Mouse (Mus musculus): Measurements from ENCODE around the gene Tbxas1. TPM values are rescaled to one million over a fixed set of nuclear protein-coding genes. Genes with fewer than 3 reads are reported as not detected.

Gene Tbxas1
- polyA plus RNA-seq, 1 experiment from 2014 or later = 5.5 TPM

DNA sequence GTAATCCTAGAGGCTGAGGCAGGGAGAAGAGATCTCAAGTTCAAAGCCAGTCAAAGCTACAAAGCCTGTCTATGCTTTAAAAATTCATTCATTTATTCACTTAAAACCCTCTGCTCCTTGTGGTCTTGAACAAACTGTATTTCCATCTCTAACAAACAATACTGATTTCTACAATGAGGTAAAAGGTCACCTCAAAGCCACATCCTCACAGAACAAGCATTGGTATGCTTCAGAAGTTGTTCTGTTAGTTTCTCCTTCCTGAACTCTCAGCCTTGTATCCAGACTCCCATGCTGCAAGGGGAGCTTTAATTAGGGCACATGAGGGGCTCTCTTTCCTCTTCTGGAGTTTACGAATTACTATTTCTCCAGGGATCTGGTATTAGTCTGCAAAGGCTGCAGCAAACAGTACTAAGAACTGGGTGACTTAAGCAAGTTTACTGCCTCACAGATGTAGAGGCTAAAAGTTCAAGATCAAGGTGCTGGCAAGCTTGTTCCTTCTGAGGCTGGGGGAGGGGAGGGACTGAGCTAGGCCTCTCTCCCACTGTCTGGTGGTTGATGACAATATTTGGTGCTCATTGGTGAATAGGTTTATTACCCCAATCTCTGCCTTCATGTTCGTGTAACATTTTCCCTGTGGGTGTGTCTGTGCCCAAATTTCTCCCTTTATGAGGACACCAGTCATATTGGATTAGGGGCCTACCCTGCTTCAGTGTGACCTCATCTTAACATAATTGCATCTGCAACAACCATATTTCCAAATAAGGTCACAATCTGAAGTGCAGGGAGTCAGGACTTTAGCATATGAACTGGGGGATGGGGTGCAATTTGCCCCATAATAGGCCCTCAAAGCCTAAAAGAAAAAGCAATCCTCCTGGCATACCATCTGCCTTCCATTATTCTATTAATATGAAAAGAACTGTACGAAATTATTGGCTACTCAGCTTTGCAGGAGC is 27.0 kb upstream of the Tbxas1 start:
- no peak overlapping the region for H3K9ac ChIP-seq (replicated peaks; ENCODE audit: low read depth)
- H3K4me1 ChIP-seq (ENCODE audit: insufficient read depth, low read depth, low read length) = peaks cover 22% of the 10 kb centered on the region; the same call in 1 of the 2 replicates
- no peak for ATAC-seq
- 76% methylated on average over 3 of the region's 3 CpGs for WGBS
- DNase-seq (ENCODE audit: low spot score) = no peak
- TF ChIP-seq CTCF (IDR thresholded peaks at IDR 0.05) (no peak), EP300 (IDR thresholded peaks at IDR 0.05) (no peak)
- no peak overlapping the region for H3K4me3 ChIP-seq (ENCODE audit: low read depth, low read length)
- H3K9me3 ChIP-seq (ENCODE audit: low read length) = no peaks in the 10 kb centered on the region
- H3K4me2 ChIP-seq (replicated peaks; ENCODE audit: low read depth, low read length) = no peak overlapping the region
- H3K27ac ChIP-seq (ENCODE audit: low read length) = no peak overlapping the region
- no peaks in the 10 kb centered on the region for H3K36me3 ChIP-seq (ENCODE audit: insufficient read depth, low read length)
- H3K27me3 ChIP-seq (replicated peaks; ENCODE audit: insufficient read depth, low read length) = no peaks in the 10 kb centered on the region

DNA sequence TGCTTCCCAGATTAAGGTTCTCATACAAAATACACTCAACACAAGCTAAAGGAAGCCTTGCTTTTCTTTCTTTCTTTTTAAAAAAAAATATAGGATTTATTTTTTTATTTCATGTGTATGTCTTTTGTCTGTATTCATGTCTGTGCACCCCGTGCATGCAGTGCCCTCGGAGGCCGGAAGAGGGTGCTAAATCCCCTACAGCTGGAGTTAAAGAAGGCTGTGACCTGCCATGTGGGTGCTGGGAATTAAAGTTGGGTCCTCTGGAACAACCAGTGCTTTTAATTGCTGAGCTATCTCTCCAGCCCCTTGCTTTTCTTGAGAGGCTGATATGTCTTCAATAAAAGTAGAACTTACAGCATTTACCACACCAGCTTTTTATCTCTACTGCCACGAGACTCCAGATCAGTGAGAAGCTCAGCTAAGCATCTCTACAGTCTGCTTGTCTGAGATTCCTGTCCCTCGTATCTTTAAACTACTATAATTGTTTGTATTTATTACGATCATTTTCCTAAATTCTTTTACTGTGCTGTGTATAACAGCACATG is 24.4 kb upstream of the Tbxas1 start:
- no peak overlapping the region for H3K9ac ChIP-seq (replicated peaks; ENCODE audit: low read depth)
- no peaks in the 10 kb centered on the region for H3K9me3 ChIP-seq (ENCODE audit: low read length)
- H3K4me1 ChIP-seq (ENCODE audit: insufficient read depth, low read depth, low read length) = peaks cover 19% of the 10 kb centered on the region; the same call in 1 of the 2 replicates
- ATAC-seq = no peak
- no peak overlapping the region for H3K4me3 ChIP-seq (ENCODE audit: low read depth, low read length)
- no peak overlapping the region for H3K4me2 ChIP-seq (replicated peaks; ENCODE audit: low read depth, low read length)
- no peaks in the 10 kb centered on the region for H3K36me3 ChIP-seq (ENCODE audit: insufficient read depth, low read length)
- no peak overlapping the region for H3K27ac ChIP-seq (ENCODE audit: low read length)
- no peak for DNase-seq (ENCODE audit: low spot score)
- WGBS = 93% methylated on average over 6 of the region's 6 CpGs
- no peak for TF ChIP-seq EP300 (IDR thresholded peaks at IDR 0.05)
- TF ChIP-seq CTCF (IDR thresholded peaks at IDR 0.05) = no peak
- H3K27me3 ChIP-seq (replicated peaks; ENCODE audit: insufficient read depth, low read length) = no peaks in the 10 kb centered on the region

- Histone ChIP-seq H3K9me3 (ENCODE audit: low read length) (no peaks in the 10 kb centered on the region), H3K27me3 (replicated peaks; ENCODE audit: insufficient read depth, low read length) (no peaks in the 10 kb centered on the region), H3K9ac (replicated peaks; ENCODE audit: low read depth) (no peak overlapping the region), H3K4me2 (replicated peaks; ENCODE audit: low read depth, low read length) (no peak overlapping the region), H3K4me3 (ENCODE audit: low read depth, low read length) (no peak overlapping the region), H3K27ac (ENCODE audit: low read length) (no peak overlapping the region), H3K4me1 (ENCODE audit: insufficient read depth, low read depth, low read length) (peaks cover 21% of the 10 kb centered on the region; the same call in 1 of the 2 replicates), H3K36me3 (ENCODE audit: insufficient read depth, low read length) (no peaks in the 10 kb centered on the region)
- no peak for DNase-seq (ENCODE audit: low spot score)
- TF ChIP-seq CTCF (IDR thresholded peaks at IDR 0.05) (no peak), EP300 (IDR thresholded peaks at IDR 0.05) (no peak)
- no peak for ATAC-seq
- 83% methylated on average over 2 of the region's 2 CpGs for WGBS
These were observed 23.5 kb upstream of the Tbxas1 start for GRCm38 (mm10) chr6:38851740-38852139.

GRCm38 (mm10) chr6:38853561-38853992 is 21.6 kb upstream of the Tbxas1 start:
- ATAC-seq = no peak
- DNase-seq (ENCODE audit: low spot score) = no peak
- WGBS = 70% methylated on average over 5 of the region's 5 CpGs

GRCm38 (mm10) chr6:38859819-38860218 is 15.4 kb upstream of the Tbxas1 start:
- Histone ChIP-seq H3K4me2 (replicated peaks; ENCODE audit: low read depth, low read length) (no peak overlapping the region), H3K27me3 (replicated peaks; ENCODE audit: insufficient read depth, low read length) (no peaks in the 10 kb centered on the region), H3K9me3 (ENCODE audit: low read length) (no peaks in the 10 kb centered on the region), H3K36me3 (ENCODE audit: insufficient read depth, low read length) (no peaks in the 10 kb centered on the region), H3K9ac (replicated peaks; ENCODE audit: low read depth) (no peak overlapping the region), H3K4me1 (ENCODE audit: insufficient read depth, low read depth, low read length) (peaks cover 7% of the 10 kb centered on the region; the same call in 1 of the 2 replicates), H3K4me3 (ENCODE audit: low read depth, low read length) (no peak overlapping the region), H3K27ac (ENCODE audit: low read length) (no peak overlapping the region)
- ATAC-seq (no peak), DNase-seq (ENCODE audit: low spot score) (no peak)
- 86% methylated on average over 1 of the region's 1 CpGs for WGBS
- no peak for TF ChIP-seq EP300 (IDR thresholded peaks at IDR 0.05)
- no peak for TF ChIP-seq CTCF (IDR thresholded peaks at IDR 0.05)

More at GRCm38 (mm10) chr6:38853561-38853992, 21.6 kb upstream of the Tbxas1 start:
- Histone ChIP-seq H3K36me3 (ENCODE audit: insufficient read depth, low read length) (no peaks in the 10 kb centered on the region), H3K9ac (replicated peaks; ENCODE audit: low read depth) (no peak overlapping the region), H3K27ac (ENCODE audit: low read length) (no peak overlapping the region), H3K4me2 (replicated peaks; ENCODE audit: low read depth, low read length) (no peak overlapping the region), H3K9me3 (ENCODE audit: low read length) (no peaks in the 10 kb centered on the region), H3K4me3 (ENCODE audit: low read depth, low read length) (no peak overlapping the region), H3K27me3 (replicated peaks; ENCODE audit: insufficient read depth, low read length) (no peaks in the 10 kb centered on the region), H3K4me1 (ENCODE audit: insufficient read depth, low read depth, low read length) (peaks cover 5% of the 10 kb centered on the region; the same call in 1 of the 2 replicates)
- TF ChIP-seq EP300 (IDR thresholded peaks at IDR 0.05) = no peak
- TF ChIP-seq CTCF (IDR thresholded peaks at IDR 0.05) = no peak

- no peak overlapping the region for H3K4me3 ChIP-seq (ENCODE audit: low read depth, low read length)
- H3K36me3 ChIP-seq (ENCODE audit: insufficient read depth, low read length) = no peaks in the 10 kb centered on the region
- DNase-seq (ENCODE audit: low spot score) (no peak), ATAC-seq (no peak)
- H3K4me1 ChIP-seq (ENCODE audit: insufficient read depth, low read depth, low read length) = peaks cover 7% of the 10 kb centered on the region; the same call in 1 of the 2 replicates
- no peak for TF ChIP-seq EP300 (IDR thresholded peaks at IDR 0.05)
- TF ChIP-seq CTCF (IDR thresholded peaks at IDR 0.05) = no peak
- no peaks in the 10 kb centered on the region for H3K9me3 ChIP-seq (ENCODE audit: low read length)
- 76% methylated on average over 2 of the region's 2 CpGs for WGBS
- H3K27me3 ChIP-seq (replicated peaks; ENCODE audit: insufficient read depth, low read length) = no peaks in the 10 kb centered on the region
- no peak overlapping the region for H3K27ac ChIP-seq (ENCODE audit: low read length)
- no peak overlapping the region for H3K9ac ChIP-seq (replicated peaks; ENCODE audit: low read depth)
- no peak overlapping the region for H3K4me2 ChIP-seq (replicated peaks; ENCODE audit: low read depth, low read length)
These were observed 14.9 kb upstream of the Tbxas1 start for GRCm38 (mm10) chr6:38860301-38860700.

Measured in lung, postnatal 0 days (tissue).